Mouse (Mus musculus): ENCODE results near the gene Wdr83os. TPM values are rescaled to one million over a fixed set of nuclear protein-coding genes. Genes with fewer than 3 reads are reported as not detected.

Wdr83os gene
- polyA plus RNA-seq, 1 experiment from 2014 or later = 123 TPM

DNA sequence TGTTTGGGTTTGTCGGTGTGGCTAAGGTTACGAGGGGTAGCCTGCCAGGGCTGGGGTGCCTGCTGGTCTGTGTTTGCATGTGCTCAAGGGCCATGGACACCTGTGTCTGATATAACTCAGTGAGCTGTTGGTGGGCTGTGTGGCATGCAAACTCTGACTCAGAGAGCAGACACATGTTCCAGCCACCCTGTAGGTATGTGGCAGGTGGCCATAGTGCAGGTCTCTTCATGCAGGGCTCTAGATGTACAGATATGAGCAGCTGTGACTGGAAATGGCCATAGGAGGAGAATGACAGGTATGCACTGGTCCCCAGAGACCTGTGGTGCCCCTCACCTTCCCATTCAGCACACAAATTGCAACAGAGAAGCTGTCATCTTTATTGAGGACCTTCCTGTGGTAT, 13.4 kb upstream of the Wdr83os start:
- Histone ChIP-seq H3K9me3 (ENCODE audit: control insufficient read depth, low read length) (no peaks in the 10 kb centered on the region), H3K36me3 (ENCODE audit: control insufficient read depth, insufficient read depth, low read length) (peaks cover 5% of the 10 kb centered on the region; the same call in 1 of the 2 replicates), H3K4me1 (replicated peaks; ENCODE audit: control insufficient read depth, insufficient read depth, low read length) (no peaks in the 10 kb centered on the region; the same call in 1 of the 2 replicates), H3K4me2 (ENCODE audit: low read depth, low read length, severe bottlenecking) (no peak overlapping the region), H3K27me3 (ENCODE audit: control insufficient read depth, insufficient read depth, low read length) (no peaks in the 10 kb centered on the region), H3K9ac (ENCODE audit: low read length) (no peak overlapping the region), H3K4me3 (ENCODE audit: low read depth, low read length) (no peak overlapping the region), H3K27ac (ENCODE audit: low read depth, low read length) (no peak overlapping the region)
- 94% methylated on average over 2 of the region's 2 CpGs for WGBS
- DNase-seq (ENCODE audit: low spot score) = peak; percentile 44
- ATAC-seq (replicated peaks; ENCODE audit: low FRiP score) = no peak

DNA sequence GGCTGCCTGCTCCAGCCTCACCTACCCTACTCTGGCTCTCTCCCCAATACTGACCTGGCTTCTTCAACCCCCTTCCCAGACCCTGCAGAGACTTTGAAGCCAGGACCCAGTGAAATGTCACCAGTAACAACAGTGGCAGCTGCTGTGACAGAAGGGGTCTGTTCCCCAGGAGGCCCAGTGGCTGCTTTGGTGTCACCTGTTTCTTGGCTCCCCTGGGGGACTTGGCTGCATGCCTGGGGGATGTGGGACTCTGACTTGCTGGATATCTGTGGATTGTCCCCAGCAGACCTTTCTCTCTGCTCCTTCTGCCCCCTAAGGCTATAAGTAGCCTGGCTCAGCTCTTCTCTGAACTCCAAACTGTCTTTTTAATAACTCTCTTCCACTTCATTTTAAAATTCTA, 12.6 kb upstream of the Wdr83os start, which contains the start of gene Gm5741:
Gene Gm5741, minus strand, starts transcription at position 1 of the 400 bp plus-strand sequence.
- Histone ChIP-seq H3K9ac (ENCODE audit: low read length) (no peak within 1 kb of the TSS), H3K9me3 (ENCODE audit: control insufficient read depth, low read length) (no peaks in the 10 kb centered on the region), H3K4me3 (ENCODE audit: low read depth, low read length) (no peak within 1 kb of the TSS), H3K4me1 (replicated peaks; ENCODE audit: control insufficient read depth, insufficient read depth, low read length) (peaks cover 2% of the 10 kb centered on the region; the same call in 1 of the 2 replicates), H3K27me3 (ENCODE audit: control insufficient read depth, insufficient read depth, low read length) (no peaks in the 10 kb centered on the region), H3K36me3 (ENCODE audit: control insufficient read depth, insufficient read depth, low read length) (peaks cover 5% of the 10 kb centered on the region; the same call in 1 of the 2 replicates), H3K27ac (ENCODE audit: low read depth, low read length) (no peak within 1 kb of the TSS), H3K4me2 (ENCODE audit: low read depth, low read length, severe bottlenecking) (no peak within 1 kb of the TSS)
- DNase-seq (ENCODE audit: low spot score) = peak; percentile 52
- no peak for ATAC-seq (replicated peaks; ENCODE audit: low FRiP score)

DNA sequence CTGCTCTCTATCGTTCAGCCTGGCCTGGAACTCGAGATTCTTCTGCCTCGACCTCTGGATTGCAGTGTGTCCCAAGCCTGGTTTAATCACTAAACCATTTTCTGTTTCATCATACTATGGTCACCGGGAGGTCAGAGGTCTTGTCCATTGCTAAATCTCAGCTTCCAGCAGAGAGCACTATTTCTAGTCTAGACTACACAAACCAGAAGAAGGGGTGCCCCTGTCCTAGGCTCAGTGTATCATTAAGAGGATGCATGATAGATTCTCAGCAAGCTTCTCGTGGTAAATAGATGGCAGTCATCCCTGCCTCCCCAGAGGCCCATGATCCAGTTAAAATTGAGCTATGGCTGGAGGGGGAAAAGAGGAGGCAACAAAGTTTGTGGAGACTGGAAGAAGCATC, 9.5 kb upstream of the Wdr83os start:
- H3K9ac ChIP-seq (ENCODE audit: low read length) = peak overlapping the region; percentile 79; the same call in 1 of the 2 replicates
- peak overlapping the region; percentile 92; the same call in 1 of the 2 replicates for H3K27ac ChIP-seq (ENCODE audit: low read depth, low read length)
- H3K4me1 ChIP-seq (replicated peaks; ENCODE audit: control insufficient read depth, insufficient read depth, low read length) = peaks cover 6% of the 10 kb centered on the region; the same call in 1 of the 2 replicates
- ATAC-seq (replicated peaks; ENCODE audit: low FRiP score) (no peak), DNase-seq (ENCODE audit: low spot score) (peak; percentile 50)
- H3K4me2 ChIP-seq (ENCODE audit: low read depth, low read length, severe bottlenecking) = peak overlapping the region; percentile 66
- peaks cover 7% of the 10 kb centered on the region for H3K36me3 ChIP-seq (ENCODE audit: control insufficient read depth, insufficient read depth, low read length)
- H3K27me3 ChIP-seq (ENCODE audit: control insufficient read depth, insufficient read depth, low read length) = no peaks in the 10 kb centered on the region
- peak overlapping the region; percentile 91 for H3K4me3 ChIP-seq (ENCODE audit: low read depth, low read length)
- WGBS = 87% methylated on average over 5 of the region's 5 CpGs
- H3K9me3 ChIP-seq (ENCODE audit: control insufficient read depth, low read length) = no peaks in the 10 kb centered on the region

DNA sequence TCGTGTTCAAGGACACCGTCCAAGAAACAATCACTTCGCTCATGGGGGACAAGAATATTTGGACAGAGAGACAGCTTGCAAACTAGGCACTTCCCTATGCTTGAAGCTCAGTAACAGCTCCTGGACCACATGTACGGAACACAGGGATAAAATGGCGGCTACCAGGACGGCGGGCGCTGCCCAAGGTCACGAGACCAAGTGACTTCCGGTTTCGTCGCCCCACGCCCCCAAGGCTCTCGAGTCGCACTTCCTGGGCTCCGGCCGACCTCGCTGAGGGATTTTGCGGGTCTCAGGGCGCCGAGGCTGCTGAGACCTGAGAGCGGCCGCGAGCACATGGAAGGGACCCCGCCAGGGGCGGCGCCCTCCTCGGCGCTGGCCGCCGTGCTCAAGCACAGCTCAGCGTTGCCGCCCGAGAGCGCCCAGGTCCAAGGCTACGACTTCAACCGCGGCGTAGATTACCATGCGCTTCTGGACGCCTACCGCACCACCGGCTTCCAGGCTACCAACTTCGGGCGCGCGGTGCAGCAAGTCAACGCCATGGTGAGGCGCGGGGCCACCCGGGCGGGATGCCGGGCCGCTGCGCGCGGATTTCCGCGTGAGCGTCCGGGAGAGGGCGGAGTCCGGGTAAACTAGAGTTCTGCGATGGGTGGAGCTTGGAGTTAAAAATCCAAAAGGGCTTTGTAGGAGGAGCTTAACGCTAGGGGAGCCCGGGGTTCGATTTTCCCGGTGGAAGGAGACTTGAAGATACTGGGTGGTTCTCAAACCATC, 8.8 kb upstream of the Wdr83os start, which contains the start of gene Dhps:
Gene Dhps, plus strand, starts transcription at position 244 of the 768 bp plus-strand sequence.
- peak; percentile 90 for ATAC-seq (replicated peaks; ENCODE audit: low FRiP score)
- Histone ChIP-seq H3K9ac (ENCODE audit: low read length) (peak within 1 kb of the TSS; percentile 79), H3K4me1 (replicated peaks; ENCODE audit: control insufficient read depth, insufficient read depth, low read length) (peaks cover 6% of the 10 kb centered on the region; the same call in 1 of the 2 replicates), H3K4me2 (ENCODE audit: low read depth, low read length, severe bottlenecking) (peak within 1 kb of the TSS; percentile 66), H3K4me3 (ENCODE audit: low read depth, low read length) (peak within 1 kb of the TSS; percentile 91), H3K36me3 (ENCODE audit: control insufficient read depth, insufficient read depth, low read length) (peaks cover 2% of the 10 kb centered on the region; the same call in 1 of the 2 replicates), H3K27me3 (ENCODE audit: control insufficient read depth, insufficient read depth, low read length) (no peaks in the 10 kb centered on the region), H3K27ac (ENCODE audit: low read depth, low read length) (peak within 1 kb of the TSS; percentile 92), H3K9me3 (ENCODE audit: control insufficient read depth, low read length) (no peaks in the 10 kb centered on the region)
- under 1% methylated on average over 68 of the region's 68 CpGs for WGBS
- DNase-seq (ENCODE audit: low spot score) = peak; percentile 94

DNA sequence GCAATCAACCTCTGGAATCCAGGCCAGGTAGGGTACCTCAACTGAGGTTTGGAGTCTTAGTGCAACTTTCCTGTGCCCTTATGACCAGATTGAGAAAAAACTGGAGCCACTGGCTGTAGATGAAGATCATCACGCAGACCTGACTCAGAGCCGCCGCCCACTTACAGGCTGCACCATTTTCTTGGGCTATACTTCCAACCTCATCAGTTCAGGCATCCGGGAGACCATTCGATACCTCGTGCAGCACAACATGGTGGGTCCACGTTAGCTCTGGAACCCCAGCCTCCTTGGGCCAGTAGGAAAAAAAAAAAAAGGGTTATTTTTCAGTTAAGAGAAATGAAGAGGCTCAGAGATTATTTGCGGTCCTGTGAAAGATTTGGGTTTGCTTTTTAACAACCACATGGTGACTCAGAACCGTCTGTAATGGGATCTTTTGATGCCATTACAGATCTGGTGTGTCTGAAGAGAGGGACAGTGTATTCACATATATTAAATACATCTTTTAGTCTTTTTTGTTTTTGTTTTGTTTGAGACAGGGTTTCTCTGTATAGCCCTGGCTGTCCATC, 8.1 kb upstream of the Wdr83os start:
- peak overlapping the region; percentile 92; the same call in 1 of the 2 replicates for H3K27ac ChIP-seq (ENCODE audit: low read depth, low read length)
- H3K4me1 ChIP-seq (replicated peaks; ENCODE audit: control insufficient read depth, insufficient read depth, low read length) = peaks cover 6% of the 10 kb centered on the region; the same call in 1 of the 2 replicates
- peak; percentile 52 for DNase-seq (ENCODE audit: low spot score)
- H3K4me3 ChIP-seq (ENCODE audit: low read depth, low read length) = peak overlapping the region; percentile 91
- peak overlapping the region; percentile 66 for H3K4me2 ChIP-seq (ENCODE audit: low read depth, low read length, severe bottlenecking)
- H3K27me3 ChIP-seq (ENCODE audit: control insufficient read depth, insufficient read depth, low read length) = no peaks in the 10 kb centered on the region
- ATAC-seq (replicated peaks; ENCODE audit: low FRiP score) = no peak
- peaks cover 2% of the 10 kb centered on the region; the same call in 1 of the 2 replicates for H3K36me3 ChIP-seq (ENCODE audit: control insufficient read depth, insufficient read depth, low read length)
- H3K9ac ChIP-seq (ENCODE audit: low read length) = peak overlapping the region; percentile 79
- WGBS = 47% methylated on average over 9 of the region's 9 CpGs
- no peaks in the 10 kb centered on the region for H3K9me3 ChIP-seq (ENCODE audit: control insufficient read depth, low read length)

- H3K4me1 ChIP-seq (replicated peaks; ENCODE audit: control insufficient read depth, insufficient read depth, low read length) = peaks cover 6% of the 10 kb centered on the region; the same call in 1 of the 2 replicates
- no peak overlapping the region for H3K4me2 ChIP-seq (ENCODE audit: low read depth, low read length, severe bottlenecking)
- H3K36me3 ChIP-seq (ENCODE audit: control insufficient read depth, insufficient read depth, low read length) = peaks cover 2% of the 10 kb centered on the region; the same call in 1 of the 2 replicates
- no peaks in the 10 kb centered on the region for H3K9me3 ChIP-seq (ENCODE audit: control insufficient read depth, low read length)
- WGBS = 96% methylated on average over 15 of the region's 15 CpGs
- no peaks in the 10 kb centered on the region for H3K27me3 ChIP-seq (ENCODE audit: control insufficient read depth, insufficient read depth, low read length)
- H3K27ac ChIP-seq (ENCODE audit: low read depth, low read length) = no peak overlapping the region
- no peak overlapping the region for H3K9ac ChIP-seq (ENCODE audit: low read length)
- no peak overlapping the region for H3K4me3 ChIP-seq (ENCODE audit: low read depth, low read length)
- no peak for ATAC-seq (replicated peaks; ENCODE audit: low FRiP score)
- peak; percentile 51 for DNase-seq (ENCODE audit: low spot score)
Measured at GRCm38 (mm10) chr8:85073041-85073612, 7.4 kb upstream of the Wdr83os start.

DNA sequence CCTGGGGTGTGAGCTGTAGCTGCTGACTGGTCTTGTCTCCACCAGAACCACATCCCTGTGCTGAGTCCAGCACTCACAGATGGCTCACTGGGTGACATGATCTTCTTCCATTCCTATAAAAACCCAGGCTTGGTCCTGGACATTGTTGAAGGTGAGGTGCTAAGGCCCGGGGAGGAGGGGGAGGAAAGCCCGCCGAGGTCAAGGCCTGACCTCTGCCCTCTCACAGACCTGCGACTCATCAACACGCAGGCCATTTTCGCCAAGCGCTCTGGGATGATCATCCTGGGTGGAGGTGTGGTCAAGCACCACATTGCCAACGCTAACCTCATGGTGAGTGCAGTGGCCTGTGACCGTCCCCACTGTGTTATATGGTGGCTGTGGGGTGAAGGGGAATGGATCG, 6.4 kb upstream of the Wdr83os start:
- no peaks in the 10 kb centered on the region for H3K9me3 ChIP-seq (ENCODE audit: control insufficient read depth, low read length)
- H3K27me3 ChIP-seq (ENCODE audit: control insufficient read depth, insufficient read depth, low read length) = no peaks in the 10 kb centered on the region
- no peak overlapping the region for H3K4me2 ChIP-seq (ENCODE audit: low read depth, low read length, severe bottlenecking)
- peaks cover 6% of the 10 kb centered on the region; the same call in 1 of the 2 replicates for H3K4me1 ChIP-seq (replicated peaks; ENCODE audit: control insufficient read depth, insufficient read depth, low read length)
- H3K9ac ChIP-seq (ENCODE audit: low read length) = no peak overlapping the region
- peaks cover 2% of the 10 kb centered on the region; the same call in 1 of the 2 replicates for H3K36me3 ChIP-seq (ENCODE audit: control insufficient read depth, insufficient read depth, low read length)
- H3K27ac ChIP-seq (ENCODE audit: low read depth, low read length) = no peak overlapping the region
- DNase-seq (ENCODE audit: low spot score) (peak; percentile 49), ATAC-seq (replicated peaks; ENCODE audit: low FRiP score) (no peak)
- H3K4me3 ChIP-seq (ENCODE audit: low read depth, low read length) = no peak overlapping the region
- 92% methylated on average over 10 of the region's 10 CpGs for WGBS

DNA sequence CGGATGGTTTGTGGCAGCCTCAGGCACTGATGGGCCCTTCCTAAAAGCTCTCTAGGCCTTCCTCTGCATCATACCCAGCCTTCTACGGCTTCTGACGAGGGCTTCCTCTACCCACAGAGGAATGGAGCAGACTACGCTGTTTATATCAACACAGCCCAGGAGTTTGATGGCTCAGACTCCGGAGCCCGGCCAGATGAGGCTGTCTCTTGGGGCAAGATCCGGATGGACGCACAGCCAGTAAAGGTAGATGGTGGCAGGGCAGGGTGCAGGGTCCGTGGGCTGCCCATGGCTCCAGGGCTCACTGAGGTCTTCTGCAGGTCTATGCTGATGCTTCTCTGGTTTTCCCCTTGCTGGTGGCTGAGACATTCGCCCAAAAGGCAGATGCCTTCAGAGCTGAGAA, 5.9 kb upstream of the Wdr83os start:
- H3K27me3 ChIP-seq (ENCODE audit: control insufficient read depth, insufficient read depth, low read length) = no peaks in the 10 kb centered on the region
- H3K9ac ChIP-seq (ENCODE audit: low read length) = no peak overlapping the region
- no peak overlapping the region for H3K4me3 ChIP-seq (ENCODE audit: low read depth, low read length)
- H3K4me2 ChIP-seq (ENCODE audit: low read depth, low read length, severe bottlenecking) = no peak overlapping the region
- 94% methylated on average over 10 of the region's 10 CpGs for WGBS
- ATAC-seq (replicated peaks; ENCODE audit: low FRiP score) = no peak
- peak; percentile 51 for DNase-seq (ENCODE audit: low spot score)
- no peak overlapping the region for H3K27ac ChIP-seq (ENCODE audit: low read depth, low read length)
- H3K36me3 ChIP-seq (ENCODE audit: control insufficient read depth, insufficient read depth, low read length) = peaks cover 2% of the 10 kb centered on the region; the same call in 1 of the 2 replicates
- no peaks in the 10 kb centered on the region for H3K9me3 ChIP-seq (ENCODE audit: control insufficient read depth, low read length)
- H3K4me1 ChIP-seq (replicated peaks; ENCODE audit: control insufficient read depth, insufficient read depth, low read length) = peaks cover 7% of the 10 kb centered on the region; the same call in 1 of the 2 replicates
